Mouse (Mus musculus) cerebellum, postnatal 10 days (tissue): ENCODE measurements around the gene Timm9.

Experiments
- DNase-seq, 2 experiments: peaks; one replicate each; pipeline ENCODE4 v3.0.0; 2021; ENCODE audit warnings: mixed read lengths in 2 of 2

Gene Timm9

DNA sequence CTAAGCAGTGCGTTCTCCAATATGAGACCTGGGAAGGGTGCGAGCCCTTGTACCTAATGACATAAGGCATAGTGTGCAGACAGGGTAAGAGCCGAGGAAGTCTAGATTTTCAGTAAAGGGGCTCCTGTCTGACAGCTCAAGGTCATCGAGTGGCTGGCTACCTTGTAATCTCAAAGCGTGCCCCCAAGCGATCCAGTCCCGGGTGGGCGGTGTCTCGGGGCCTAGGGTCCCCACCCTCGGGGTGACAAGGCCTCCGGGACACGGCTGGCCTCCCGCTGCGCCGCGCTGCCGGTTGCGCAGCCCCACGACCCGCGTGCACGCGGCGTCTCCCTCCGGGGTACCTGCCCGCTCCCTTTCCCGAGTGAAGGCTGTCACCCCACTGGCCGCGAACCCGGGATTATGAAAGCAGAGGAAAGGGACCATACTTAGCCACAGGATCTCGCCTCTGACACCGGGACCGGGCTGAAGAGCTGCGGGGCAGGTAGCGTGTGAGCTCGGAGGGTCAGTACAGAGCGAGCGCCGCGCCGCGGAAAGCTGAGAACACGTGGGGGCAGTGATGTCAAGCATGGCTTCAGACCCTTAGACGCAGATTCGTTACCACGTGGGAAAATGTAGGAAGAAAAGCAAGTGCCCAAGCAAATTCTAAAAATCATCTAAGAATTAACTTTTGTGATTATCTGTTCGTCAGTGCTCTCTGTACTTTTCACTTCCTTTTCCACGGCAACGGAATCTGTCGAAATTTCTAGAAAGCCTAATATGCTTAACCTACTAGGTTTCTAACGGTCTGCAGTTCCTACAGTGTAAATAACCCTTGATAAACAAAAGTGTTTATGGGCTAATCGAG is at the start of gene Timm9, which contains the start of gene 2700049A03Rik:
Gene Timm9 (minus strand): TSS at position 555 of the 844 bp plus-strand sequence.
Gene 2700049A03Rik (plus strand): TSS at position 719 of the 844 bp plus-strand sequence.
- peak; percentile 85 to 87 for DNase-seq

DNA sequence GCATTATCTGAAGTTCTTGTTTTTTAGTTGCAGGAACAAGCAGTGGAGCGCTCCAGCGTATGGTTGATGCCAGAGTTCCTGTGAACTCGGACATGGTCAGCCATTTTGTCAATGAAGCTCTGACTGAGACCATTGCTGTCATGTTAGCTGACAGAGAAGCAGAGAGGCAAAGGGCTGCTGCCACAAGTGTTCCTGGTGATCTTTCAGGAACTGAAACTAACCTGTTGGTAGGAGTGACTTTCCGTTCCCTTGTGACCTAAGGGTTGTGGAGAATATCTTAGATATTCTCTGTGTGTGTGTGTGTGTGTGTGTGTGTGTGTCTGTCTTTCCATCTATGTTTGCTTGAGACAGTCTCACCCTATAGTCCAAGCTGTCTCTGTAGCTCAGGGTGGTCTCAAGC is 47.9 kb upstream of the Timm9 start:
- DNase-seq: no peak

GRCm38 (mm10) chr12:71183736-71184135 is 47.3 kb upstream of the Timm9 start:
- DNase-seq: no peak

GRCm38 (mm10) chr12:71169911-71170310 is 33.4 kb upstream of the Timm9 start:
- DNase-seq: no peak

GRCm38 (mm10) chr12:71164410-71164809 is 27.9 kb upstream of the Timm9 start:
- DNase-seq: no peak

- no peak for DNase-seq
Observed at GRCm38 (mm10) chr12:71157974-71158373, 21.5 kb upstream of the Timm9 start.

DNA sequence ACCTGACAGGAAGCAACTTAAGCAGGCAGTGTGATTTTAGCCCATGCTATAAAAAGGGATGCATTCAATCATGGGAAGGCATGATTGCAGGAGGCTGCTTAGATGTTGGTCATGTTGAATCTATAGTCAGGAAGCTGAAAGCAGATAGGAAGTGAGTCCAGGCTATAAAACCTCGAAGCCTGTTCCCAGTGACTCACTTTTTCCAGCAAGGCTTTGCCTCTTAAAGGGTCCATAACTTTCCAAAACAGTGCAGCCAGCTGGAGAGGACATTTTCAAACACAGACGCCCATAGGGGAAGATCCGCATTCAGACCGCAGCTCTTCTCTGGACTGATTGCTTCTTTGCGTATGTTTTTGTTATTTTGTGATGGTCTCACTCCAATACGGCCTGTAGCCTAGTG is 18.5 kb upstream of the Timm9 start:
- no peak for DNase-seq

- DNase-seq: no peak
Observed at GRCm38 (mm10) chr12:71150167-71150566, 13.7 kb upstream of the Timm9 start.

GRCm38 (mm10) chr12:71149456-71149855 is 13.0 kb upstream of the Timm9 start:
- no peak for DNase-seq

DNA sequence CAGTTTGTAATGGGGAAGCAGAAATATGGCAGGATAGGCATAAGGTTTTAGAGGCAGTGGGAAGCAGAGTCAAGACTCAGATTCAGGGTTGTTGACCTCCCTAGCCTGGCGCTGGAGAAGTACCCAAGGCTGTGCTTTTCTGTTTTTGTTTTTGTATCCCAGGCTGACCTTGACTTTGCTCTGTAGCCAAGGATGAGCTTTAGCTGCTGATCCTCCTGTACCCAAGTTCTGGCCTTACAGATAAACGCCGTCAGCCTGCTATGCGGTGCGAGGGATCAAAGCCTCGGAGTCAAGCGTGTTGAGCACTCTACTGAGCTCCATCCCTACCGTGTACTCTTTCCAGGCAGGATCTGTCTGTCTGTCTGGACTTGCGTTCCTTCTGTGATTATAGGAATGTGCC is 12.3 kb upstream of the Timm9 start:
- no peak for DNase-seq

DNA sequence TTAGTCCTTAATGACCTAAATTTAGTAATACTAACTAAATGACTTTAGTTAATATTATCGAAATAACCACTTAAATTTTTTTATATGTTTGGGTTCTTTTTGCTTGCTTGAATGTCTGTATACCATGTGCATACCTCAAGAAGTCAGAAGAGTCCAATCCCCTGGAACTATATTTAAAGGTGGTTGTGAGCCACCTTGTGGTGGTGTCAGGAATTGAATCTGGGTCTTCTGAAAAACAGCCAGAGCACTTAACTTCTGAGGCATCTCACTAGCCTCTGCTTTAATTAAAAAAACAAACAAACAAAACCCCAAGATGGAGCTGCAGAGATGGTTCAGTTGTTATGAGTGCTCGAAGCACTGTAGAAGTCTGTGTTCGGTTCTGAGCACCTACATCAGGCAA is 11.2 kb upstream of the Timm9 start:
- DNase-seq: peak; percentile 67 to 72

- no peak for DNase-seq
Observed at GRCm38 (mm10) chr12:71141189-71141588, 4.7 kb upstream of the Timm9 start.

GRCm38 (mm10) chr12:71139258-71139828 is 2.9 kb upstream of the Timm9 start:
- DNase-seq: no peak

DNA sequence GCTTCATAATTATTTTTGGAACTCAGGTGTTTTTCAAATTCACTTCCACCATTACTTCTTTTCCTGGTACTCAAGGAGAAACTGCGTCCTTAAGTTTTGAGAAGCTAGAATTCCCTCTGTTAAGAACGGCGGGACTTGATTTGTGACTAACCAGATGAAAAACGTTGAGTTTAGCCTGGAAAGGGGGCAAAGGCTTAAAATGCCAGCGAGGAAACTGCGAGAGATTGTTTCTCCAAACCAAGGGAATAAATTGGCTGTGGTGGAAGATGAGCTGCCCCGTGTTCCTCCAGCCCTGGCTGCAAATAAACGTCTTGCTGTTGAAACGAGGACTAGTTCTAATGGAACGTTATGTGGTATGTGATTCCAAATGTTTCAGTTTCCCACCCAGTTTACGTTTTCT is 1.2 kb upstream of the Timm9 start:
- DNase-seq: no peak

GRCm38 (mm10) chr12:71136974-71137491 is 549 bp upstream of the Timm9 start:
- peak; percentile 91 to 93 for DNase-seq

- DNase-seq: no peak
Observed at GRCm38 (mm10) chr12:71135581-71135980, 903 bp downstream of the Timm9 start.

DNA sequence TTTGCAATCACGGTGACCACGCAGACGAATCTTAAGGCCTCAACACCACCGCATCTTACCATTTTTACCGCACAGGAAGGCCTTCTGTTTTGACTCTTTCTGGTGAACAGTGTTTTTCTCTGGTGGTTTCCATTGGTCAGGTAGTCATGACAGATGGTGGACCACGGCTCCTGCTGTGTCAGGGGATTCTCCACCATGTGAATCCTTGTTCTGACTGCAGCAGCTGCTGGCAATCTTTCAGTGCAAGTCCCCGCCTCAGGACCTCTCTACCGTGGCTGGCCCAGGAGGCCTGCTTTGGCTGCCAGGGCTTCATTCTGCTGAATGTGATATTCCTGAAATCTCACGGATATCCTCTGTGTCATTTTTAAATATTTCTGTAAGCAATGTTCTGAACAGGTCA is 13.2 kb downstream of the Timm9 start:
- peak; percentile 94 to 95 for DNase-seq

DNA sequence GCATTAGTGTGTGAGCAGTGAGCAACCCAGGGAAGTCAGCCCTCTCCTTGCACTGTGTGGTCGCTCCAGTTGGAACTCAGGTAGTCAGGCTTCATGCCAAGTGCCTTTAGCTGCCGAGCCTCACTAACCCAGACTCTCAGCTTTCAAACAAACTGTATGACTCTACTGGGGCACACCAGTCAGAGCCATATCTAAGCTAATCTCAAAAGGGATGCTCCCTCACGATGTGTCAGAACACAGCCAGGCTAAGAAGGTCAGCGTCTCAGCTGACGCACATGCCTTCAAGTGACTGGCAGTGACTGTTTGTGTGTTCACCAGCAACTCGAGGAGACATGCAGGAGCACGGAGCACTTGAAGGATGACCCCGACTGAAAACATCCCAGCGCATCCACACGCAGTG is 13.8 kb downstream of the Timm9 start:
- DNase-seq: peak; percentile 44 to 49

DNA sequence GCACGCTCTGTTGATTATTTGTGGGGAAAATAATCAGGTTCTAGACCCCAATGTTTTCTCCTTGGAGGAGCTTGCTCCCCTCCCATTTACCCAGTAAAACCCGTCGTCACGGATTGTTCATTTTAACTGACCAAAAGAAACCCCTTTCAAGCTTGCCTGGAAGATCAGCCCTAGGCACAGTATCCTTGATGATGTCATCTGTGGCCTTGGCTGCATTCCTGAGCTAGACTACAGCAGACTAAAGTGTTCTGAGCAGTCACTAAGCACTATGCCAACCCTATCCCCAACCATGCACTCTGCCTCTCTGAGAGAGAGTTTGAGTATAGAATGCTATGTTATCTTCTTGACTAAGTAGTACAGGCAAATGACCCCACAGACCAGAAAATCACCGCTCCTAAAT is 20.1 kb downstream of the Timm9 start:
- DNase-seq: no peak

- DNase-seq: peak; percentile 73 to 79
Observed at GRCm38 (mm10) chr12:71113675-71114288, 22.7 kb downstream of the Timm9 start.

DNA sequence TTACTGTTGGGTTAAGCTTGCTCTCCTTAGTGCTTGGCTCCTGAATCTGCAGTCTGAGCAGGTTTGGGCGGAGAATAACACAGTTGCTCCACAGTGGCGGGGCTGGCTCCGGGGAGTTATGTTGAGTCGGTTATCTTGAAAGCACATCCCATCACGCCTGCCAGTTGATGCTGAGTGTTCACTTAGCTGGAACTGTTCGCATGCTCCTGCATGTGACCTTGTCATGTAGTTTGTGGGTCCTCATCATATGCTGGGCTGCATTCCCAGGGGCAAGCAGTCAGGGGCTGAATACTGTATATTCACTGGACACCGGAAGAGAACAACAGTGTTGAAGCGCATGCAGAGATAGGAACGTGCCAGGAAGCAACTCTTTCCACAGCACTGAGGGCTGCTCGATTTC is 23.4 kb downstream of the Timm9 start:
- DNase-seq: no peak

DNA sequence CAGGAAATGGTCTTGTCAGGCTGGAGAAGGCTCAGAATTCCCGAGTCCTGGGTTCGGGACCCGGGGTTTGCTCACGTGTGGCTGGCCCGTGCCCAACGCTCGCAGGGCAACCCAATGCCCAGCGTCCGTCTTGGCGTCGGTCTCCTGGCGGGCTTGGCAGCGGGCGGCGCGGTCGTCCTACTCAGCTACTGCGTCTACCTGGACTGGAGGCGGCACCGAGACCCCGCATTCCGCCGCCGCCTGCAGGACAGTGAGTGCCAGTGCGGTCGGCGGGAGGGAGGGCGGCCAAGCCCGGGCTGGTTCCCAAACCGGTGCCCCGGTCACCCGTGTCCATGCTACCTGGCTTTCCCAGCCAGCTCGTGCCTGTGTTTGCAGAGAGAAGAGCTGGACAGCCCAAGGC is 25.2 kb downstream of the Timm9 start, which contains the start of gene Tomm20l:
Gene Tomm20l (plus strand): TSS at position 98 of the 400 bp plus-strand sequence.
- DNase-seq: peak; percentile 68 to 71

GRCm38 (mm10) chr12:71107216-71107771 is 29.2 kb downstream of the Timm9 start:
- no peak for DNase-seq
